Mouse (Mus musculus): Measurements from ENCODE around the gene Nfatc2. TPM values are rescaled to one million over a fixed set of nuclear protein-coding genes. Genes with fewer than 3 reads are reported as not detected.

Gene Nfatc2
- polyA plus RNA-seq, 1 experiment from 2014 or later = 2.0 TPM

DNA sequence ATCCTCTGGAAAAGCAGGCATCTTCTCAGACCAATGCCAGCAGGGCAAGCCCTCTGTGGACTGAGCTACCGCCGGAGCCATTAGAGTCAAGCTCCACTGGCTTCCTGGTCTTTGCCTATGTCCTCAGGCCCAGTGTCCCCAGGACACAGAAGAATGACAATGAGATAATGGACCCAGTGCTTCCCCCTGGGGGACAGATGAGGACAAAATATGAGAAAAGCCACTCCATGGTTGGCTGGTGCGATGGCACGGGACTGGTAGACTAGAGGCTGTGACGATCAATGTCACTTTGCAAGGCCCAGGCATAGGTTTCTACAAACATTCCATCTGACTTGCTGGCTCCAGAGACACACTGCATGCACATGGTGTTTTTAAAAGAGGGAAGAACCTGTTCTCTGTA is 8.5 kb downstream of the Nfatc2 start:
- whole genome bisulfite sequencing = 86% methylated on average over 5 of the region's 5 CpGs

DNA sequence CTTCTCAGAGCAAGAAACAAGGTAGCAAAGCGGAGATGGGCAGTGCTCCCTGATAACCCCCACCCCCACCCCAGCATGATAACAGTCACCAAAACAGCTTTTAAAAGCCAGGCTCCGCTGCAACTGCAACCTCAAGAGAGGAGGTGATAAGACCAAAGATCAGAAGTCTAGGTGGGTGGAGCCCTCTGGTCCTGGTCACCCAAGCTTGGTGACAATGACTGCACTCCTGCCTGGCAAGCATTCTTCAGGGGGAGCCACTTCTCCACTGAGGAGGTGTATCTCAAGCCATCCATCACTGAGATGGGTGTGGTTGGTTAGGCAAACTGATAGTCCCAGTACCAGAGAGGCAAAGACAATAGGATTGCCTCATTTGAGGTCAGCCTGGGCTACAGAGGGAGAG is 10.4 kb downstream of the Nfatc2 start:
- no peak overlapping the region for H3K9ac ChIP-seq (replicated peaks; ENCODE audit: low read depth, low read length)
- no peak overlapping the region for H3K4me3 ChIP-seq (replicated peaks; ENCODE audit: low read length)
- H3K36me3 ChIP-seq (ENCODE audit: control insufficient read depth, insufficient read depth) = no peaks in the 10 kb centered on the region
- H3K27ac ChIP-seq (ENCODE audit: low read length) = no peak overlapping the region
- ATAC-seq = no peak
- WGBS = 86% methylated on average over 2 of the region's 2 CpGs
- H3K4me1 ChIP-seq (replicated peaks; ENCODE audit: control insufficient read depth, insufficient read depth, low read length) = peaks cover 26% of the 10 kb centered on the region
- H3K27me3 ChIP-seq (replicated peaks; ENCODE audit: control insufficient read depth, insufficient read depth, low read length) = peaks cover 2% of the 10 kb centered on the region; the same call in 1 of the 2 replicates
- no peak overlapping the region for H3K4me2 ChIP-seq (ENCODE audit: low read length)
- no peaks in the 10 kb centered on the region for H3K9me3 ChIP-seq (ENCODE audit: control insufficient read depth, low read length)

More for the DNA sequence above, 8.5 kb downstream of the Nfatc2 start:
- Histone ChIP-seq H3K9ac (replicated peaks; ENCODE audit: low read depth, low read length) (no peak overlapping the region), H3K4me1 (replicated peaks; ENCODE audit: control insufficient read depth, insufficient read depth, low read length) (peaks cover 21% of the 10 kb centered on the region), H3K4me2 (ENCODE audit: low read length) (no peak overlapping the region), H3K27me3 (replicated peaks; ENCODE audit: control insufficient read depth, insufficient read depth, low read length) (peaks cover 2% of the 10 kb centered on the region; the same call in 1 of the 2 replicates), H3K4me3 (replicated peaks; ENCODE audit: low read length) (no peak overlapping the region), H3K9me3 (ENCODE audit: control insufficient read depth, low read length) (no peaks in the 10 kb centered on the region), H3K36me3 (ENCODE audit: control insufficient read depth, insufficient read depth) (no peaks in the 10 kb centered on the region), H3K27ac (ENCODE audit: low read length) (no peak overlapping the region)
- no peak for ATAC-seq

DNA sequence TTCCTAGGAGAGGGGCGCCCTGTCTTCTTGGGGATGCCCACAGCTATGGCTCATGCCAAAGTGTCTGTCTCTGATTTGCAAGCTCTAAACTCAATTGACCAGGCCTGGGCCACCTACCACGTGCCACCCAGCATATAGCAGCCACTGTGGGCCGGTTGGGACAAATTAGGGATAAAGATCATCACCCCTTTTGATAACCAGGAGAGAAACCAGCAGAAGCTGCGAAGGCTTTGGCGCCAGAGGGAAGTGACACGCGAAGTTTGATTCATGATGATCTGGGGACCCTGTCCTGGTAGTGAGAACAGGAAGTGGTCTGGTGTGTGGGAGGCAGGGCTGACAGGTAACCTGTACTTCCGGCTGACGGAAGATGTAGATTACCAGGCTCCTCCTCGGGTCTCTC is 10.9 kb downstream of the Nfatc2 start:
- Histone ChIP-seq H3K9me3 (ENCODE audit: control insufficient read depth, low read length) (no peaks in the 10 kb centered on the region), H3K9ac (replicated peaks; ENCODE audit: low read depth, low read length) (no peak overlapping the region)

DNA sequence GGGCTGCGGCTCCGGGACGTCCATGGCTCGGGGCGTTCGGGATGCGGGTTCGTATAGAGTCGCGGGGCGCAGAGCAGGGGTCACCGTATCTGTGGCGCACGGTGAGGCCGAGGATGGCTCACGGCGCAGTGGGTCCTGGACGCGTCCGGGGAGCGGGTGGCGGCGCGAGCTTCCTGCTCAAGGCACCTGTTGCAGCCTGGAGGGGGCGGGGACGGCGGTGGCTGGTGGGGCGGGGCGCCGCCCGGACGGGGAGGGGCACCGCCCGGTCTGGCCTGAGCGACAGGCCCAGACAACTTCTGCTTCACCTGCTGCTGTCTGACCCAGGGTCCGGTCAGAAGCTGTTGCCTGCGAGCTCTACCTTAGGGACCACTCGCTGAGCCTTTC is 11.3 kb downstream of the Nfatc2 start:
- peaks cover 26% of the 10 kb centered on the region for H3K4me1 ChIP-seq (replicated peaks; ENCODE audit: control insufficient read depth, insufficient read depth, low read length)
- no peaks in the 10 kb centered on the region for H3K36me3 ChIP-seq (ENCODE audit: control insufficient read depth, insufficient read depth)
- H3K9ac ChIP-seq (replicated peaks; ENCODE audit: low read depth, low read length) = peak overlapping the region; percentile 5; the same call in 1 of the 2 replicates
- peaks cover 2% of the 10 kb centered on the region; the same call in 1 of the 2 replicates for H3K27me3 ChIP-seq (replicated peaks; ENCODE audit: control insufficient read depth, insufficient read depth, low read length)
- no peak overlapping the region for H3K27ac ChIP-seq (ENCODE audit: low read length)
- H3K9me3 ChIP-seq (ENCODE audit: control insufficient read depth, low read length) = no peaks in the 10 kb centered on the region
- ATAC-seq = 0 out of 2 replicates have a peak, but pooled peaks have one; percentile 22
- WGBS = 0% methylated on average over 29 of the region's 38 CpGs
- H3K4me2 ChIP-seq (ENCODE audit: low read length) = peak overlapping the region; percentile 59
- H3K4me3 ChIP-seq (replicated peaks; ENCODE audit: low read length) = peak overlapping the region; percentile 33

More for the DNA sequence above, 10.9 kb downstream of the Nfatc2 start:
- Histone ChIP-seq H3K4me1 (replicated peaks; ENCODE audit: control insufficient read depth, insufficient read depth, low read length) (peaks cover 26% of the 10 kb centered on the region), H3K4me2 (ENCODE audit: low read length) (peak overlapping the region; percentile 59), H3K27me3 (replicated peaks; ENCODE audit: control insufficient read depth, insufficient read depth, low read length) (peaks cover 2% of the 10 kb centered on the region; the same call in 1 of the 2 replicates), H3K4me3 (replicated peaks; ENCODE audit: low read length) (no peak overlapping the region; the same call in 1 of the 2 replicates), H3K36me3 (ENCODE audit: control insufficient read depth, insufficient read depth) (no peaks in the 10 kb centered on the region), H3K27ac (ENCODE audit: low read length) (no peak overlapping the region)
- WGBS = 50% methylated on average over 10 of the region's 10 CpGs
- no peak for ATAC-seq

DNA sequence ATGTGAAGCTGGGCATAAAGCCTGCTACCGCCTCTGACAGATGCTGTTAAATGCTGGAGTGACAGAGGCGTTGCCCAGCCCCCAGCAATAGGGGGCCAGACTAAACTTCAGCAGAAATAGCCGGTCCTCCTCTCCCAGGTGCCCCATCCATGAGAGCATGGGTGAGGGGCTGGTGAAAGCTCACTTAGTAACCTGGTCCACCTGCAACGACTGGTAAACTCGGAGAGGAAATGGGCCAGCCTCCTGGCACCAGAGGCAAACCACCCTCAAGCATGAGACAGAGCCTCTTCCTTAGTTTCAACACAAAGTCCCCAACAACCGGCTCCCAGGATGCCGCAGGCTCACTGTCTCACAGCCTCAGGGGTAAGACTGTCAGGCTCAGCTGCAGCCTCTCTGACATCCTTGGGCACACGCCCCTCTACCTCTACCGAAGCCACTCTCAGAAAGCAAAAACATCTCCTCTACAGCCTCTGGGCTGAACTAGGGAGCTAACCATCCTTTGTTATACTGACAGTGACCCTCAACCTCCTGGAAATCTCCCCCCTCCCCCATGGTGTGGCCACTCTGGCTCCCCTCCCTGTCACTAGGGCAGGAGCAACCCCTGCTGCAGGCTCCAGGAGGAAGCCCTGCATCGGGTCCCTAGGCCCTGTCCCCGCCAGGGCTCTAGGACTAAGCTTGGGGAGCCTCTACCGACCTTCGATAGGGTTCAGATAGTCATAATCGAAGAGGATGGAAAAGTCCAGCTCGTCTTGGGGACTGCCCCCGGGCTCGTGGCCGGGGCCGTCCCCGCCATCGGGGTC is 11.9 kb downstream of the Nfatc2 start:
- peak overlapping the region; percentile 59 for H3K4me2 ChIP-seq (ENCODE audit: low read length)
- no peak overlapping the region for H3K27ac ChIP-seq (ENCODE audit: low read length)
- H3K27me3 ChIP-seq (replicated peaks; ENCODE audit: control insufficient read depth, insufficient read depth, low read length) = peaks cover 2% of the 10 kb centered on the region; the same call in 1 of the 2 replicates
- H3K9me3 ChIP-seq (ENCODE audit: control insufficient read depth, low read length) = no peaks in the 10 kb centered on the region
- H3K4me1 ChIP-seq (replicated peaks; ENCODE audit: control insufficient read depth, insufficient read depth, low read length) = peaks cover 30% of the 10 kb centered on the region
- H3K4me3 ChIP-seq (replicated peaks; ENCODE audit: low read length) = peak overlapping the region; percentile 33
- ATAC-seq = peak; percentile 42; the same call in 1 of the 2 replicates
- no peaks in the 10 kb centered on the region for H3K36me3 ChIP-seq (ENCODE audit: control insufficient read depth, insufficient read depth)
- WGBS = 6% methylated on average over 21 of the region's 21 CpGs
- peak overlapping the region; percentile 5; the same call in 1 of the 2 replicates for H3K9ac ChIP-seq (replicated peaks; ENCODE audit: low read depth, low read length)

DNA sequence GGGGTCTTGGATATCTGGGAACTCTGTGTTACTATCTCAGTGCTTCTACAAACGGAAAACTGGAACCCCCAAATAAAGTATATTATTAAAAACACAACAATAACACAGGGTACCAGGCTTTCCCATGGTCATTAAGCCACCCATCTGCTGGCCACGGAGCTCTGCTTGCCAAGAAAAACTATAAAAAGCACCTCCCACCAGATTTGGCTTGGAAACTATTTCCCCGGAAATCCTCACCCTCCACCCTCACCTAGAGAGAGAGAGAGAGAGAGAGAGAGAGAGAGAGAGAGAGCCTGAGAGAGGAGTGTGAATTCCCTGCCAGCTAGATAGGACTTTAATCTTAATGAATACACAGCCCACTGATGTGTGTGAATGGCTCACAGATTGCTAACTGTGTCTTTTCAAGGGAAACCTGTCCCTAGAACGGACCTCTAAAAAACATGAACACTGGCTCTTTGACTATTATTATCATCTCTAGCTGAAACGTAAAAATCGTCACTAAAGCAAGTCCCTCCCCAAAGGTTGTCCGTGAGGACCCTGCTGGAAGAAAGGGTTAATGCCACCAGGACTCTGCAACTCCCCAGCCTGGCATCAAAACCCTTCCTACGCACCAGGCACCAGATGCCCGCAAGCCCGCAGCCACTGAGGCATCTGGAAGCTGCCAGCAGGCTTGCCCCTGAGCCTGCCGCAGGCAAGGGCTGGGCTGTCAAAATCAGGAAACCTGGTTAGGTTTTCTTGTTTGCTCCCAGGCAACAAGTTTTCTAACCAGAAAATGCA is 12.7 kb downstream of the Nfatc2 start:
- H3K4me1 ChIP-seq (replicated peaks; ENCODE audit: control insufficient read depth, insufficient read depth, low read length) = peaks cover 32% of the 10 kb centered on the region
- no peak overlapping the region; the same call in 1 of the 2 replicates for H3K4me2 ChIP-seq (ENCODE audit: low read length)
- no peak overlapping the region for H3K27ac ChIP-seq (ENCODE audit: low read length)
- no peaks in the 10 kb centered on the region for H3K9me3 ChIP-seq (ENCODE audit: control insufficient read depth, low read length)
- H3K9ac ChIP-seq (replicated peaks; ENCODE audit: low read depth, low read length) = no peak overlapping the region
- 20% methylated on average over 11 of the region's 11 CpGs for WGBS
- no peaks in the 10 kb centered on the region for H3K36me3 ChIP-seq (ENCODE audit: control insufficient read depth, insufficient read depth)
- H3K27me3 ChIP-seq (replicated peaks; ENCODE audit: control insufficient read depth, insufficient read depth, low read length) = peaks cover 2% of the 10 kb centered on the region; the same call in 1 of the 2 replicates
- peak; percentile 80 for ATAC-seq
- H3K4me3 ChIP-seq (replicated peaks; ENCODE audit: low read length) = no peak overlapping the region

DNA sequence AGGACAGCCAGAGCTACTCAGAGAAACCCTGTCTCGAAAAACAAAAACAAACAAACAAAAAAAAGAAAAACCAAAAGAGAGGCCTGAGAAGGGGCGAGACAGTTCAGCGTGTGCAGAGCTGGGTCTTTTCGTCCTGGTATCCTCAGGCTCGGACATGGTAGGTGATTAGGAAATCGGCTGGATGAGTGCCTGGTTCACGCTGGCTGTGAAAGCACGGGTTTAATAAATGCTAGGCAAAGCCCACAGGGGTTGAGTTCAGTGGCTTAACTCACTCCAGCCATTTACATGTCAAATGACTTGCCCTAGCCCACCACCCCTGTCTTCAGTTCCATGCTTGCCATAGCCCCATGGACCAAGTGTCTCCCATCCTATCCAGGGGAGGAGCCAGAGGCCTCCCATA is 14.3 kb downstream of the Nfatc2 start:
- Histone ChIP-seq H3K4me3 (replicated peaks; ENCODE audit: low read length) (no peak overlapping the region), H3K9ac (replicated peaks; ENCODE audit: low read depth, low read length) (no peak overlapping the region), H3K9me3 (ENCODE audit: control insufficient read depth, low read length) (no peaks in the 10 kb centered on the region), H3K36me3 (ENCODE audit: control insufficient read depth, insufficient read depth) (no peaks in the 10 kb centered on the region), H3K4me1 (replicated peaks; ENCODE audit: control insufficient read depth, insufficient read depth, low read length) (peaks cover 32% of the 10 kb centered on the region), H3K4me2 (ENCODE audit: low read length) (no peak overlapping the region), H3K27ac (ENCODE audit: low read length) (no peak overlapping the region), H3K27me3 (replicated peaks; ENCODE audit: control insufficient read depth, insufficient read depth, low read length) (peaks cover 2% of the 10 kb centered on the region; the same call in 1 of the 2 replicates)
- ATAC-seq = no peak
- 62% methylated on average over 8 of the region's 8 CpGs for WGBS

DNA sequence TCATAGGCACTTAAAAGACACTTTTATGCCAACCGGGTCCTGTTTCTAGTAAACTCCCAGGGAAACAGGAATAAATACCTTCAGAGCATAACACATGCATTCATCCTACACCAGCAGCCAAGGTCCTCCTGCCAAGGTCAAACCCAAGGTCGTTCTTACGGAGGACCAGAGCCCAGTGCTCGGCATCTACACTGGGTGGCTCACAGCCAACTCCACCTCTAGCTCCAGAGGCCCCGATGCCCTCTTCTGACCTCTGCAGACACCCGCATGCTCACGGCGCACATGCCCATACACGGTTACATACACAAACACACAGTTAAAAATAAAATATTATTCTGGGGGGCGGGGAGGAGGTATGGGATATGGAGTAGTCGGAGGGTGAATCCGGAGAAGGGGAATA is 14.9 kb downstream of the Nfatc2 start:
- WGBS = 87% methylated on average over 12 of the region's 12 CpGs
- Histone ChIP-seq H3K27me3 (replicated peaks; ENCODE audit: control insufficient read depth, insufficient read depth, low read length) (peaks cover 2% of the 10 kb centered on the region; the same call in 1 of the 2 replicates), H3K9ac (replicated peaks; ENCODE audit: low read depth, low read length) (no peak overlapping the region), H3K9me3 (ENCODE audit: control insufficient read depth, low read length) (no peaks in the 10 kb centered on the region), H3K36me3 (ENCODE audit: control insufficient read depth, insufficient read depth) (no peaks in the 10 kb centered on the region), H3K4me3 (replicated peaks; ENCODE audit: low read length) (no peak overlapping the region), H3K4me2 (ENCODE audit: low read length) (no peak overlapping the region), H3K27ac (ENCODE audit: low read length) (no peak overlapping the region), H3K4me1 (replicated peaks; ENCODE audit: control insufficient read depth, insufficient read depth, low read length) (peaks cover 32% of the 10 kb centered on the region)
- ATAC-seq = no peak

DNA sequence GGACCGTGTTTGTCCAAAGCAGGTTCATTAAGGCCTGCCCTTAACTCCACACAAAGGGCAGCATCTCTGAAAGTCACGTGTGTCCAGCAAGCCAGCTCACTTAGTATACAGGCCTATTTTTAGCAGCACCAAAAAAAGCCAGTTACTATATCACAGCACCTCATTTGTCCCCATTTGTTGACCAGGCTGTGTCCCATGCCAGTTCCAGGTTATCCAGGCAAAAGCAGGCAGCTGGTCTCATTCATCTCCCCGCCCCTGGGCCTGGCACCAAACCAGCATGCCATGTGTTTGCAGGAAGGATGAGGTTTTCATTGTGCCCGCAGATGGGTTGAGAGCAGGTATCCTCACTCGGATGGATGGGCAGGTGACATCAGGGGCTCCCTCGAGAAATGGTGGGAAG is 16.6 kb downstream of the Nfatc2 start:
- H3K4me3 ChIP-seq (replicated peaks; ENCODE audit: low read length) = no peak overlapping the region
- ATAC-seq = no peak
- H3K4me1 ChIP-seq (replicated peaks; ENCODE audit: control insufficient read depth, insufficient read depth, low read length) = peaks cover 37% of the 10 kb centered on the region
- H3K4me2 ChIP-seq (ENCODE audit: low read length) = no peak overlapping the region
- WGBS = 51% methylated on average over 6 of the region's 6 CpGs
- no peak overlapping the region for H3K9ac ChIP-seq (replicated peaks; ENCODE audit: low read depth, low read length)
- H3K27ac ChIP-seq (ENCODE audit: low read length) = no peak overlapping the region
- no peaks in the 10 kb centered on the region for H3K36me3 ChIP-seq (ENCODE audit: control insufficient read depth, insufficient read depth)
- no peaks in the 10 kb centered on the region; the same call in 1 of the 2 replicates for H3K27me3 ChIP-seq (replicated peaks; ENCODE audit: control insufficient read depth, insufficient read depth, low read length)
- H3K9me3 ChIP-seq (ENCODE audit: control insufficient read depth, low read length) = no peaks in the 10 kb centered on the region

Measured in forebrain, embryonic 16.5 days (tissue).